ENCODE assay signal across 9 mouse cellular contexts in the genomic region with DNA sequence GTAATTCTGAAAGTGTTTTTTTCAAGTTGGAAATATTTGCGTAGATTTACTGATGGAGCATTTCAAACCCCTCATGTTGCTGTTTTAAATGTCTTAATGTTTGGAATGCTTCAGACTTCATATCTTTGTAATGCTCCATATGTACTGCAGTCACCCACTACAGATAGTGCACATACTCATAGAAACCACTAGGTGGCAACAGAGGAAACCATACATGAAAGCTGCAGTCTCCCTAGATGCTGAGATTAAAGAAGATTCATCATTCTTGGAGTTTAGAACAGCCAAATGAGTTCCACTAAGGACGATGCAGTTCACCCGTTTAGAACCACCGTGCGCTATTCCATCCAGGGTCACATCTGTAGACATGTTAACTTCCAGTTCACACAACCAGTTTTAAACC. TPM values are rescaled to one million over a fixed set of nuclear protein-coding genes. Genes with fewer than 3 reads are reported as not detected.
DNase-seq lines count a peak whose midpoint lies in the region; ATAC-seq and TF ChIP-seq lines count a peak whose summit lies in the region.
"Had no signal": no experiment of that assay in that cellular context is flagged by ENCODE, and none has a peak within 500 bp of the region (broad histone marks: within the 10 kb centered on the region; RNA-seq: fewer than 3 reads in every experiment).

No protein-coding gene starts in this region.

- TF ChIP-seq CTCF in gastrocnemius, adult 2 months (IDR thresholded peaks at IDR 0.05), result peak; percentile 89
- peak; percentile 75 for TF ChIP-seq CTCF in liver, embryonic 14.5 days (IDR thresholded peaks at IDR 0.05; ENCODE audit: low read depth)
- TF ChIP-seq CTCF in stomach, postnatal 0 days (IDR thresholded peaks at IDR 0.05; ENCODE audit: low read depth), result peak; percentile 92

- H3K27ac ChIP-seq in gastrocnemius, adult 2 months, result no peak overlapping the region
- no peak overlapping the region for H3K27ac ChIP-seq in liver, embryonic 14.5 days
- H3K27ac ChIP-seq in stomach, postnatal 0 days (replicated peaks), result no peak overlapping the region

- ATAC-seq in erythroblast, adult 5-6 weeks (replicated peaks; ENCODE audit: low FRiP score, poor library complexity, severe bottlenecking), result peak; percentile 86
- ATAC-seq in liver, embryonic 14.5 days (ENCODE audit: insufficient read depth), result 0 out of 2 replicates have a peak, but pooled peaks have one; percentile 55
- peak; percentile 66; the same call in 1 of the 2 replicates for ATAC-seq in stomach, postnatal 0 days (ENCODE audit: low FRiP score, low TSS enrichment)

- no peaks in the 10 kb centered on the region for H3K36me3 ChIP-seq in liver, embryonic 14.5 days (replicated peaks; ENCODE audit: control insufficient read depth, insufficient read depth, low read depth)
- H3K36me3 ChIP-seq in stomach, postnatal 0 days (ENCODE audit: control insufficient read depth, insufficient read depth, low read length), result no peaks in the 10 kb centered on the region

- H3K9ac ChIP-seq in liver, embryonic 14.5 days (replicated peaks), result no peak overlapping the region
- no peak overlapping the region for H3K9ac ChIP-seq in stomach, postnatal 0 days (ENCODE audit: low read length)

- TF ChIP-seq EP300 in liver, embryonic 14.5 days (IDR thresholded peaks at IDR 0.05; ENCODE audit: low read depth), result no peak
- no peak for TF ChIP-seq EP300 in stomach, postnatal 0 days (optimal IDR thresholded peaks at IDR 0.05)

- 10% methylated on average over 5 of the region's 5 CpGs for WGBS in liver, embryonic 14.5 days (ENCODE audit: insufficient replicate concordance)
- WGBS in stomach, postnatal 0 days, result 9% methylated on average over 5 of the region's 5 CpGs

- H3K27me3 ChIP-seq in liver, embryonic 14.5 days (ENCODE audit: control insufficient read depth, insufficient read depth, low read length), result no peaks in the 10 kb centered on the region
- no peaks in the 10 kb centered on the region for H3K27me3 ChIP-seq in stomach, postnatal 0 days (ENCODE audit: control insufficient read depth, insufficient read depth, low read length)

- DNase-seq in gastrocnemius, adult 2 months, result no peak
- DNase-seq in gastrocnemius, postnatal 36 days, result no peak
- DNase-seq in right cerebral cortex, adult 18-20 months, result peak; percentile 19
- no peak for DNase-seq in right cerebral cortex, postnatal 4 days
- DNase-seq in liver, embryonic 14.5 days (ENCODE audit: low read depth in 3 of 3, low spot score in 3 of 3), result peak in 1 of 3 experiments; percentile 7
- DNase-seq in stomach, postnatal 0 days (ENCODE audit: low spot score), result no peak
- no peak for DNase-seq in right cerebral cortex, postnatal 36 days (ENCODE audit: low spot score in 2 of 2)

- no peak overlapping the region for H3K4me2 ChIP-seq in liver, embryonic 14.5 days (ENCODE audit: low read depth)
- no peak overlapping the region for H3K4me2 ChIP-seq in stomach, postnatal 0 days (replicated peaks; ENCODE audit: low read depth)

- H3K9me3 ChIP-seq in liver, embryonic 14.5 days (ENCODE audit: control insufficient read depth, low read length), result no peaks in the 10 kb centered on the region
- H3K9me3 ChIP-seq in stomach, postnatal 0 days (ENCODE audit: control insufficient read depth, low read length), result no peaks in the 10 kb centered on the region

- H3K4me1 ChIP-seq in liver, embryonic 14.5 days (replicated peaks; ENCODE audit: control insufficient read depth in 2 of 2, insufficient read depth in 2 of 2, low read length in 1 of 2), result no peaks in the 10 kb centered on the region
- H3K4me1 ChIP-seq in stomach, postnatal 0 days (replicated peaks; ENCODE audit: control insufficient read depth, insufficient read depth), result no peaks in the 10 kb centered on the region; the same call in 1 of the 2 replicates

- H3K4me3 ChIP-seq in gastrocnemius, adult 2 months, result no peak overlapping the region
- H3K4me3 ChIP-seq in liver, embryonic 14.5 days (ENCODE audit: insufficient read depth in 1 of 2, low read depth in 2 of 2, low read length in 2 of 2), result no peak overlapping the region
- no peak overlapping the region for H3K4me3 ChIP-seq in stomach, postnatal 0 days (ENCODE audit: low read depth, low read length)

- intact Hi-C loops in gastrocnemius, adult 2 months (cut with DNase I), result loop anchor here (5.0 to 10.0 kb wide), 2 partner anchors 198 to 246 kb away; partner anchors contain the start of gene Tspyl1
- intact Hi-C loops in gastrocnemius, postnatal 36 days (cut with DNase I), result loop anchor here (2.0 to 10.0 kb wide), 2 partner anchors 198 to 246 kb away; partner anchors contain the start of gene Tspyl1

RNA-seq across cellular contexts. Expression of gene Trappc3l, which starts 0.8 kb away (rescaled TPM):
- not detected for total RNA-seq in gastrocnemius, adult 2 months (2021)
- total RNA-seq in gastrocnemius, postnatal 36 days (2021), result not detected
- total RNA-seq in erythroblast, adult 5-6 weeks (2015; ENCODE audit: low replicate concordance), result not detected in 2 replicates
- not detected in 2 replicates for total RNA-seq in erythroblast, adult 5-6 weeks (2017; ENCODE audit: low replicate concordance)
- polyA plus RNA-seq in liver, embryonic 14.5 days (2012; rRNA removed), result not detected in 2 replicates
- not detected in 2 replicates for polyA plus RNA-seq in liver, embryonic 14.5 days (2014; fragmentation: Nextera tagmentation; extraction: Ambion mirVana)
- not detected in 2 replicates for polyA plus RNA-seq in stomach, postnatal 0 days (2015; fragmentation: Nextera tagmentation; extraction: Ambion mirVana)

RNA-seq across cellular contexts. Expression of gene Calhm4, which starts 7.5 kb away (rescaled TPM):
- total RNA-seq in gastrocnemius, adult 2 months (2021), result not detected
- total RNA-seq in gastrocnemius, postnatal 36 days (2021), result not detected
- not detected in 2 replicates for total RNA-seq in erythroblast, adult 5-6 weeks (2015; ENCODE audit: low replicate concordance)
- not detected in 2 replicates for total RNA-seq in erythroblast, adult 5-6 weeks (2017; ENCODE audit: low replicate concordance)
- not detected in 2 replicates for polyA plus RNA-seq in liver, embryonic 14.5 days (2012; rRNA removed)
- not detected in 2 replicates for polyA plus RNA-seq in liver, embryonic 14.5 days (2014; fragmentation: Nextera tagmentation; extraction: Ambion mirVana)
- not detected in 2 replicates for polyA plus RNA-seq in stomach, postnatal 0 days (2015; fragmentation: Nextera tagmentation; extraction: Ambion mirVana)
- total RNA-seq: layer of hippocampus, adult 18-20 months had no signal

RNA-seq across cellular contexts. Expression of gene Rwdd1, which starts 17.2 kb away (rescaled TPM):
- total RNA-seq in gastrocnemius, adult 2 months (2021), result 100 to 1,000 TPM; 165 to 167 TPM
- total RNA-seq in gastrocnemius, postnatal 36 days (2021), result 100 to 1,000 TPM; 129 to 133 TPM
- 20.6 and 39.1 TPM in 2 replicates for total RNA-seq in erythroblast, adult 5-6 weeks (2015; ENCODE audit: low replicate concordance)
- total RNA-seq in erythroblast, adult 5-6 weeks (2017; ENCODE audit: low replicate concordance), result 5.3 and 51.0 TPM in 2 replicates
- polyA plus RNA-seq in liver, embryonic 14.5 days (2012; rRNA removed), result 15.7 and 30.7 TPM in 2 replicates
- polyA plus RNA-seq in liver, embryonic 14.5 days (2014; fragmentation: Nextera tagmentation; extraction: Ambion mirVana), result 47.6 and 49.6 TPM in 2 replicates
- polyA plus RNA-seq in stomach, postnatal 0 days (2015; fragmentation: Nextera tagmentation; extraction: Ambion mirVana), result 104 and 109 TPM in 2 replicates

RNA-seq across cellular contexts. Expression of gene Calhm5, which starts 59.7 kb away (rescaled TPM):
- total RNA-seq in gastrocnemius, adult 2 months (2021), result under 1 TPM; 0.31 to 0.38 TPM
- total RNA-seq in gastrocnemius, postnatal 36 days (2021), result under 1 TPM; 0.31 to 0.39 TPM
- 0.38 TPM in 1 of 2 replicates, not detected in the other for total RNA-seq in erythroblast, adult 5-6 weeks (2015; ENCODE audit: low replicate concordance)
- not detected in 2 replicates for total RNA-seq in erythroblast, adult 5-6 weeks (2017; ENCODE audit: low replicate concordance)
- 0.01 and 0.02 TPM in 2 replicates for polyA plus RNA-seq in liver, embryonic 14.5 days (2012; rRNA removed)
- 0.01 TPM in 1 of 2 replicates, not detected in the other for polyA plus RNA-seq in liver, embryonic 14.5 days (2014; fragmentation: Nextera tagmentation; extraction: Ambion mirVana)
- 2.4 and 2.5 TPM in 2 replicates for polyA plus RNA-seq in stomach, postnatal 0 days (2015; fragmentation: Nextera tagmentation; extraction: Ambion mirVana)
